Mouse (Mus musculus): Measurements from ENCODE around the gene Hectd1.

Hectd1 gene

GRCm38 (mm10) chr12:51704572-51704971 is 124.8 kb downstream of the Hectd1 start:
- DNase-seq (ENCODE audit: low read depth, low spot score): no peak

GRCm38 (mm10) chr12:51703859-51704258 is 125.5 kb downstream of the Hectd1 start:
- no peak for DNase-seq (ENCODE audit: low read depth, low spot score)

- no peak for DNase-seq (ENCODE audit: low read depth, low spot score)
Observed at GRCm38 (mm10) chr12:51701723-51702122, 127.6 kb downstream of the Hectd1 start.

GRCm38 (mm10) chr12:51699623-51700393 is 129.5 kb downstream of the Hectd1 start:
- no peak for DNase-seq (ENCODE audit: low read depth, low spot score)

- no peak for DNase-seq (ENCODE audit: low read depth, low spot score)
Observed at GRCm38 (mm10) chr12:51696157-51696556, 133.2 kb downstream of the Hectd1 start.

GRCm38 (mm10) chr12:51694966-51695365 is 134.4 kb downstream of the Hectd1 start:
- no peak for DNase-seq (ENCODE audit: low read depth, low spot score)

GRCm38 (mm10) chr12:51694096-51694495 is 135.2 kb downstream of the Hectd1 start:
- no peak for DNase-seq (ENCODE audit: low read depth, low spot score)
